Mouse (Mus musculus) CH12.LX (cell line): ENCODE results near the gene Plekhg6. TPM values are rescaled to one million over a fixed set of nuclear protein-coding genes. Genes with fewer than 3 reads are reported as not detected.

Experiments used
- DNase-seq: peaks from one replicate; pipeline ENCODE4 v3.0.0-alpha.2; 2013; ENCODE audit errors: extremely low read depth
- H3K27ac ChIP-seq: 2 replicates; pipeline ENCODE4 v1.5.1; 2012; ENCODE audit warnings: low read depth, mild to moderate bottlenecking, control low read depth, moderate library complexity; ENCODE audit not compliant: insufficient read depth
- H3K27me3 ChIP-seq: replicated peaks from 2 replicates; pipeline ENCODE3; 2012; ENCODE audit warnings: inconsistent platforms
- H3K36me3 ChIP-seq, 2 experiments: replicated peaks in 1 of 2; 2 replicates each; pipeline versions ENCODE3 to v1.6.1; 2012; ENCODE audit warnings: inconsistent platforms in 1 of 2, low read length in 1 of 2, mild to moderate bottlenecking in 1 of 2, mixed read lengths in 1 of 2, moderate library complexity in 1 of 2; ENCODE audit not compliant: control insufficient read depth in 1 of 2, insufficient read depth in 1 of 2
- H3K4me1 ChIP-seq, 2 experiments: 2 replicates each; pipeline ENCODE4 v1.6.1; 2012; ENCODE audit warnings: inconsistent platforms in 1 of 2, moderate library complexity in 1 of 2; ENCODE audit not compliant: insufficient read depth in 2 of 2, control insufficient read depth in 1 of 2
- H3K4me2 ChIP-seq: 2 replicates; pipeline ENCODE4 v1.6.1; 2012; ENCODE audit warnings: low read depth, mild to moderate bottlenecking, control low read depth; ENCODE audit not compliant: poor library complexity, insufficient read depth, severe bottlenecking
- H3K4me3 ChIP-seq, 3 experiments: fragments of 150-350 bp in 1 of 3; sonication (generic) in 1 of 3; replicated peaks in 1 of 3; 2 replicates each; pipeline versions ENCODE3 to v1.5.1; 2011 to 2012; ENCODE audit warnings: low read depth in 2 of 3, low read length in 2 of 3, mild to moderate bottlenecking in 2 of 3, moderate library complexity in 2 of 3, control low read depth in 1 of 3, improper control_type of control experiment in 1 of 3, inconsistent platforms in 1 of 3, mixed read lengths in 1 of 3; ENCODE audit not compliant: poor library complexity in 1 of 3
- H3K79me2 ChIP-seq: replicated peaks from 2 replicates; pipeline ENCODE4 v1.6.1; 2012; ENCODE audit warnings: mild to moderate bottlenecking, moderate library complexity; ENCODE audit not compliant: control insufficient read depth, poor library complexity, insufficient read depth, severe bottlenecking; ENCODE audit errors: extremely low read depth
- H3K9ac ChIP-seq: 2 replicates; pipeline ENCODE4 v1.6.1; 2012; ENCODE audit warnings: low read depth, mild to moderate bottlenecking, control low read depth, moderate library complexity; ENCODE audit not compliant: insufficient read depth
- H3K9me3 ChIP-seq: replicated peaks from 2 replicates; pipeline ENCODE3; 2012; ENCODE audit warnings: low read length, inconsistent platforms, mixed read lengths
- BHLHE40 ChIP-seq: IDR thresholded peaks from 2 replicates; pipeline ENCODE4 v1.6.1; 2011; ENCODE audit warnings: mild to moderate bottlenecking, low read depth, low read length, improper control_type of control experiment
- CHD2 ChIP-seq: IDR thresholded peaks from 2 replicates; pipeline ENCODE4 v1.6.1; 2011; ENCODE audit warnings: low read length, improper control_type of control experiment
- CTCF ChIP-seq, 2 experiments: IDR thresholded peaks in 1 of 2; conservative IDR thresholded peaks in 1 of 2; 2 replicates each; pipeline ENCODE4 v1.5.1; 2011 to 2012; ENCODE audit warnings: low read depth in 2 of 2, low read length in 2 of 2, improper control_type of control experiment in 1 of 2, inconsistent platforms in 1 of 2, mild to moderate bottlenecking in 1 of 2, moderate library complexity in 1 of 2
- E2F4 ChIP-seq: IDR thresholded peaks from 2 replicates; pipeline ENCODE4 v1.6.1; 2011; ENCODE audit warnings: low read depth, low read length, improper control_type of control experiment; ENCODE audit not compliant: insufficient replicate concordance
- ELF1 ChIP-seq: IDR thresholded peaks from 2 replicates; pipeline ENCODE4 v1.6.1; 2014; ENCODE audit warnings: low read depth, mild to moderate bottlenecking, inconsistent platforms, low read length, improper control_type of control experiment
- EP300 ChIP-seq: IDR thresholded peaks from 2 replicates; pipeline ENCODE4 v1.6.1; 2011; ENCODE audit warnings: low read length, improper control_type of control experiment
- ETS1 ChIP-seq: conservative IDR thresholded peaks from 2 replicates; pipeline ENCODE4 v1.6.1; 2012; ENCODE audit warnings: low read depth, mild to moderate bottlenecking, inconsistent platforms, low read length, improper control_type of control experiment, moderate library complexity
- HCFC1 ChIP-seq: IDR thresholded peaks from 2 replicates; pipeline ENCODE4 v1.6.1; 2012; ENCODE audit warnings: low read depth, mild to moderate bottlenecking, inconsistent platforms, low read length, improper control_type of control experiment
- KAT2A ChIP-seq: IDR thresholded peaks from 2 replicates; pipeline ENCODE4 v1.6.1; 2012; ENCODE audit warnings: low read length, improper control_type of control experiment, inconsistent platforms; ENCODE audit not compliant: insufficient replicate concordance
- MAFK ChIP-seq: IDR thresholded peaks from 2 replicates; pipeline ENCODE4 v1.6.1; 2011; ENCODE audit warnings: low read length, improper control_type of control experiment; ENCODE audit not compliant: insufficient replicate concordance
- MAX ChIP-seq: IDR thresholded peaks from 2 replicates; pipeline ENCODE4 v1.6.1; 2011; ENCODE audit warnings: low read length, improper control_type of control experiment
- MEF2A ChIP-seq: IDR thresholded peaks from 2 replicates; pipeline ENCODE4 v1.6.1; 2014; ENCODE audit warnings: low read depth, mild to moderate bottlenecking, inconsistent platforms, low read length, improper control_type of control experiment, borderline replicate concordance
- MXI1 ChIP-seq: IDR thresholded peaks from 2 replicates; pipeline ENCODE4 v1.6.1; 2011; ENCODE audit warnings: mild to moderate bottlenecking, low read depth, low read length, improper control_type of control experiment
- NELFE ChIP-seq: IDR thresholded peaks from 2 replicates; pipeline ENCODE4 v1.6.1; 2011; ENCODE audit warnings: low read depth, low read length, improper control_type of control experiment
- NRF1 ChIP-seq: IDR thresholded peaks from 2 replicates; pipeline ENCODE4 v1.6.1; 2014; ENCODE audit warnings: low read depth, mild to moderate bottlenecking, inconsistent platforms, low read length, improper control_type of control experiment, moderate library complexity
- POLR2AphosphoS2 ChIP-seq: IDR thresholded peaks from 2 replicates; pipeline ENCODE4 v1.6.1; 2011; ENCODE audit warnings: low read depth, low read length, improper control_type of control experiment
- SIN3A ChIP-seq: IDR thresholded peaks from 2 replicates; pipeline ENCODE4 v1.6.1; 2012; ENCODE audit warnings: low read length, improper control_type of control experiment, inconsistent platforms
- SMC3 ChIP-seq: IDR thresholded peaks from 2 replicates; pipeline ENCODE4 v1.6.1; 2011; ENCODE audit warnings: low read depth, low read length, improper control_type of control experiment
- TCF12 ChIP-seq: IDR thresholded peaks from 2 replicates; pipeline ENCODE4 v1.6.1; 2014; ENCODE audit warnings: low read depth, mild to moderate bottlenecking, inconsistent platforms, low read length, improper control_type of control experiment
- USF1 ChIP-seq: IDR thresholded peaks from 2 replicates; pipeline ENCODE4 v1.6.1; 2014; ENCODE audit warnings: low read depth, mild to moderate bottlenecking, inconsistent platforms, low read length, improper control_type of control experiment
- ZC3H11A ChIP-seq: IDR thresholded peaks from 2 replicates; pipeline ENCODE4 v1.6.1; 2012; ENCODE audit warnings: low read depth, mild to moderate bottlenecking, inconsistent platforms, low read length, improper control_type of control experiment
- ZKSCAN1 ChIP-seq: IDR thresholded peaks from 2 replicates; pipeline ENCODE4 v1.6.1; 2012; ENCODE audit warnings: low read depth, inconsistent platforms, low read length, improper control_type of control experiment, borderline replicate concordance
- ZMIZ1 ChIP-seq: IDR thresholded peaks from 2 replicates; pipeline ENCODE4 v1.6.1; 2012; ENCODE audit warnings: low read depth, mild to moderate bottlenecking, inconsistent platforms, low read length, improper control_type of control experiment
- ZNF384 ChIP-seq: IDR thresholded peaks from 2 replicates; pipeline ENCODE4 v1.6.1; 2012; ENCODE audit warnings: low read depth, low read length, improper control_type of control experiment, inconsistent platforms
- dilution Hi-C: fragments of 300-500 bp; cut with MboI; formaldehyde crosslinking; loops from 2 replicates; pipeline ENCODE4 v1.14.3; 2020; ENCODE audit warnings: low sequenced_read_pairs; ENCODE audit not compliant: extremely low pct_unique_long_range_greater_than_20kb, extremely low pct_ligation_motif_present
- in situ Hi-C: fragments of 300-500 bp; cut with MboI; formaldehyde crosslinking; loops from 3 replicates; pipeline ENCODE4 v1.14.3; 2019; ENCODE audit warnings: low sequenced_read_pairs, low pct_ligation_motif_present, low pct_unique_long_range_greater_than_20kb, mixed read lengths
- polyA plus RNA-seq: library from polyadenylated mRNA; unstranded; fragments of >175 nt; gene quantifications from 2 replicates; pipeline ENCODE4 v1.2.1, GENCODE M21; 2012; ENCODE audit warnings: low read depth; ENCODE audit not compliant: insufficient read length
- total RNA-seq, 2 experiments: library from RNA; depleted of rRNA; stranded (reverse); fragments of 300-350 nt in 1 of 2; fragments of >200 nt in 1 of 2; gene quantifications; 2 replicates each; pipeline ENCODE4 v1.2.3; 2012 to 2014

Plekhg6 gene
- total and polyA plus RNA-seq, 3 experiments: not detected

- H3K4me1 ChIP-seq: no peaks in the 10 kb centered on the region
- H3K27ac ChIP-seq: no peak overlapping the region
- no peaks in the 10 kb centered on the region for H3K79me2 ChIP-seq
- peaks cover 7% of the 10 kb centered on the region for H3K9me3 ChIP-seq
- no peak for TF ChIP-seq CHD2
- TF ChIP-seq POLR2AphosphoS2: no peak
- TF ChIP-seq CTCF (conservative IDR thresholded peaks at IDR 0.05 in 1 of 2, IDR thresholded peaks at IDR 0.05 in 1 of 2; ENCODE audit: low read depth in 2 of 2, low read length in 2 of 2): no peak
- TF ChIP-seq NRF1: no peak
- TF ChIP-seq TCF12: no peak
- TF ChIP-seq SIN3A: no peak
- no peak for TF ChIP-seq USF1
- TF ChIP-seq ELF1: no peak
- TF ChIP-seq NELFE: no peak
- TF ChIP-seq SMC3: no peak
- no peak for TF ChIP-seq MXI1
- TF ChIP-seq ZKSCAN1: no peak
- TF ChIP-seq BHLHE40: no peak
- no peak for TF ChIP-seq MEF2A
- TF ChIP-seq, all 38 proteins: peak for 0
- dilution Hi-C loops (no loop called here), in situ Hi-C loops (no loop called here)
- H3K4me2 ChIP-seq: no peak overlapping the region
- DNase-seq: no peak
- no peak overlapping the region for H3K9ac ChIP-seq
- peaks cover 79% of the 10 kb centered on the region for H3K27me3 ChIP-seq
- H3K4me3 ChIP-seq: no peak overlapping the region
- H3K36me3 ChIP-seq: no peaks in the 10 kb centered on the region
Observed at GRCm38 (mm10) chr6:125411661-125412060, 31.1 kb upstream of the Plekhg6 start.

GRCm38 (mm10) chr6:125410995-125411547 is 30.5 kb upstream of the Plekhg6 start:
- TF ChIP-seq ETS1: no peak
- no peak for TF ChIP-seq NELFE
- no peak for TF ChIP-seq ZMIZ1
- no peak for TF ChIP-seq ZNF384
- no peak for TF ChIP-seq HCFC1
- TF ChIP-seq ZC3H11A: no peak
- no peak for TF ChIP-seq KAT2A
- no peak for TF ChIP-seq ELF1
- no peak for TF ChIP-seq MAX
- no peak for TF ChIP-seq SIN3A
- no peak for TF ChIP-seq E2F4
- TF ChIP-seq NRF1: no peak
- TF ChIP-seq EP300: no peak
- TF ChIP-seq MAFK: no peak
- Histone ChIP-seq H3K27me3 (peaks cover 85% of the 10 kb centered on the region), H3K79me2 (no peaks in the 10 kb centered on the region), H3K4me1 (no peaks in the 10 kb centered on the region), H3K4me3 (no peak overlapping the region), H3K9me3 (peaks cover 7% of the 10 kb centered on the region), H3K36me3 (no peaks in the 10 kb centered on the region), H3K27ac (no peak overlapping the region), H3K9ac (no peak overlapping the region), H3K4me2 (no peak overlapping the region)
- in situ Hi-C loops (no loop called here), dilution Hi-C loops (no loop called here)
- no peak for DNase-seq
